Mouse (Mus musculus) lung, adult 18-20 months (tissue): ENCODE data around the gene Zfp277.

Experiments
- DNase-seq, 2 experiments: peaks; one replicate each; pipeline ENCODE4 v3.0.0; 2022; ENCODE audit warnings: mixed read lengths in 2 of 2

Gene Zfp277

DNA sequence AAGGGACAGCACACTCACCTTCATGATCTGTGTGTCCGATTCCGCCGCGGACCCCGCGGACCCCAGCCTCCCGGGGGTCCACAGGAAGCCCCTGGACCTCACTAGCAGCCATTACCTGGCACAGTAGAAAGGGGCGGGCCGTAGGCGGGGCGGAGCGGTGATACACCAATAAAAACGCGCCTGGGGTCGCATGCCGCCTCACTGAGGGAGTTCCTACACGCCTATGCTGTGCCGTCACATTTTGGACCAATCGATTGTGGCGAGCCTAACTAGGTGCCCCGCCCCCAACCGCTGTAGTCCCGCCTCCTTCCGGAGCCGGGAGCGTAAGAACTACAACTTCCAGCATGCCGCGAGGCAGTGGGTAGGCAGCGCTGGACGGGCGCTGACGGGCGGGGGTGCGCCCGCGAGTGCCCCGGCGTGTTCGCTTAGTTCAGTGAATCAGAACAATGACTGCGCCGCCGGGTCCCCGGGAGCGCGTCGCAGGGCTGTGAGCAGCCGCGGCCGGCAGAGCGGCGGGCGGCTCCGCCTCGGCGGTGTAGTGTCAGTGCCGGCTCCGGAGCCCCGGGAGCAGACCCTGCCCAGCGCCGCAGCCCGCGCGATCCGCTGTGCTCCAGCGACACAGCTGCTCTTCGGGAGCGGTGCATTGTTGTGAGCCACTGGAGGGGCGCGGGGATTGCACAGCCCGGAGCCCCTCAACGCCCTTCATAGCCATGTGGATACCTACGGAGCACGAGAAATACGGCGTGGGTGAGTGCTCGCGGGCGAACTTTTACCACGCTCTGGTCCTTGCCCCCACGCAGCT lies at the start of gene Zfp277, which contains the start of gene Dock4:
Gene Zfp277 (minus strand): TSS at position 255 of the 802 bp plus-strand sequence.
Gene Dock4 (plus strand): TSS at position 305 of the 802 bp plus-strand sequence.
- peak; percentile 99 to 100 for DNase-seq

DNA sequence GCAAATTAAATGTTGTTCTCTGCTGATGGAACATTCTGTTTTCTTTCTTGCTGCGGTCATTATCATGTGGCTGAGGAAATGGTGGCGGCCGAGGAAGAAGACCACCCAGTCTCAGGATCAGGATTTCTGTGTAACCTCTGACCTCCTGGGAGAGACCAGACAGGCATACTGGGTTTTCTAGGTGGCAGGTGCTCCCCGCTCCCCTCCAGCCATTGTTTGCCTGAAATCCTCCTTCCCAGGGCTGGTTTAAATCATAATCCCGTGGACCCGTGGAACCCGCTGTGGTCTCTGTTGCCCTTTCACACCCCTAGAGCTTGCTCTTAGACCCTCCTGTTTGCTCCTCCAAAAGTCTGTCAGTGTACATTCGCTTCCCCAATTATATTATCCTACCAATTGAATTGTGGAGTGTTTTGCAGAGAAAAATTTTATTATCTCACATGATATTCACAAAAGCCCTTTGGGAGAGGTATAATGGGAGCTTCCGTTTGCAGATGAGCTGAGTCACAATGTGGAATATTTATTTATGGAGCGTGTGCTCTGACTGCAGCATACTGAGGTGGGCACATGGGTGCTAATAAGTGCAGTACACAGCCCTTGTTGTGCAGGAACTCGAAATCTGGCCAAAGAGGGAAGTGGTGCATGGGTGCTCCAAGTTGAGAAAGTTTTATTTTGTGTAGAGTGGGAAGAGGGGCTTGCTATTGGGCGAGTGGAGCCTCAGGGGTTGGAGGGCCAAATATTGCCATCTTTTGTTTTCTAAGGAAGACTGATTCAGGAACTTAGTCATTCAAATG lies 40.5 kb upstream of the Zfp277 start:
- DNase-seq, result no peak

DNA sequence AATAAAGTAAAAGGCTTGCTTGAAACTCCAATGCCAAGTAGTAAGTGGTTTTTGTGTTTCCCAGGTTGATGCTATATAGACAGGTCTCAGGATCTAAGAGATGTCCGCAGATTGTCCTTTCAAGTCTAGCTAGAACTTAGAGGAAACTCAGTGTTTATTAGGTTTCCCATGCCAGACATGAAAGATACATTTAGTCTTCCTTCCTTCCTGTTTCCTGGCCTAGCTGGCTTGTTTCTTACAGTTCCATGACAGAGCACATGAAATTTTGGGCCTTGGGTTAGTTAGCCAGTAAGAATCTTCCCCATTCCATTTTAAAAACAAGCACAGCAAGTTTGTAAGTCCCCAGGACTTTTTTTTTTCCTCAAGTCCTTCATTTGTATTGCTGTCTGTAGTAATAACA lies 39.5 kb upstream of the Zfp277 start:
- no peak for DNase-seq

DNA sequence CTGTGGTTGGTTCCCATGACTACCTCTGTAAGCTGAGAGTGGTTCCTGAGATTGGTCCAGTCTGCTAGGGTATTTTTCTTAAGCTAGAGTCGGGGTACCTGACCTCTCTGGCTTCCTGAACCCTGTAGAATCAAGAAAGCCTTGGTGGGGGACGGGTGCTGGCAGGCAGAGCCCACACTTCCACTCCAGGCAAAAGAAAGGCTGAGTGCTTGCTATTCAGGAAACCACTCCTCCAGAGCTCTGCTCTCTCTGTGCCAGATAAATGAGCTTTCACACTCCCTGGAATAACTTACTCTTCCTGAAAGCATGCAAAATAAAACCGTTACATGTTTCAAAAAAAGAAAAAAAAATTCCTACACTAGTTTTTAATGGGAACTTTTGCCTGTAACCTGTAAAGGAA lies 38.5 kb upstream of the Zfp277 start:
- DNase-seq, result no peak

DNA sequence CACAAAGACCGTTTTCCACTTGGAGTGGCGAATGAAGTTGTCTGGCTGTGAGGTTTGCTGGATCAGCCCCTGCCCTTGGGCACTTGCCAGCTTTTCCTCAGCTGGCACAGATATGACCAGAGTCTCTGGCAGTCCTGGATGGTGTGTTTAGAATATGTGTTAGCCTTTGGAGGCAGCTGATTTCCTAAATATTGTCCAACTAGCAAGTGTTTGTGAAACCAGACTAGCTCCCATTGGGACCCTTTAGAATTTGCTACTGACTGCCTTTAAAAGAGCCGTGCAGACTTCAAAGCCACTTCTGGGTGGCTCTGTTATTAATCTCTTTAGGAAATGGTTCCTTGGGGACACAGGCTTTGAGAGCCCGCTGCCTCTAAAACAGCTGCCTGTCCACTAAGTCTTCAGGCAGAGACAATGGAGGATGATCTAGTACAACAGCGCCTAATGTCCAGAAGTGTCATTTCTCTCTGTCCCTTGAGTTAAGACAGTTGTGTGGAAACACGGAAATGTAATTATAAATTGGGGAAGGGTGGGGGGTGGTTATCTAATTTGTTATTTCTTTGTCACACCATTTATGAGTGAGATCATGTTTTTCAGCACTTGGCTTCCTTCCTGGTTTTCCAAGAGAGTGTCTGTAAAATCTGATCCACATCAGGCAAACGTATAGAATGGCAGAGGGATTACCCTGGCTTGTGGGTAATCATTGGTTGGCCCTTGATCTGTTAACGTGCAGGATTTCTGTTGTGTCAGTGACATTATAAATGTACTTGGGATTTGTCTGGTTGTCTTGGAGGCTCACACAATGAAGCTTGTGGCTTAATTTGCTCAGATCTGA lies 32.1 kb upstream of the Zfp277 start:
- peak; percentile 24 to 51 for DNase-seq

DNA sequence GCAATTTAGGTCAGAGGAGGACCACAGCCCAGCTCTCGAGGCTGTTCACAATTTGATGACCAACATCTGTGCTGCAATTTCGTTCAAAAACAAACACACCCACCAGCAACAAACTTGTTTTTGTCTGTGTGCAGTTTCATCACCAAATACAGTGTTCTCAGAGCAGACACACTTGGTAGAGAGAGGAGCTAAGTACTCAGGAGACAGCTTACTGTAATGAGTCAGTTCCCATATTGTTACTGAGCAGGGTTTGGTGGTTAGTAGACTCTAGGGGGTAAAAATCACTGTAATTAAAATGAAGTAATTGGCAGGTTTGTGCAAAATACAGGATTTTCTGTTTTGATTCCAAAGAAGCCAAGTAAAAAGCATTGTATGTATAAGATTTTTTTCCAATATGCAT lies 28.0 kb upstream of the Zfp277 start:
- DNase-seq, result no peak

DNA sequence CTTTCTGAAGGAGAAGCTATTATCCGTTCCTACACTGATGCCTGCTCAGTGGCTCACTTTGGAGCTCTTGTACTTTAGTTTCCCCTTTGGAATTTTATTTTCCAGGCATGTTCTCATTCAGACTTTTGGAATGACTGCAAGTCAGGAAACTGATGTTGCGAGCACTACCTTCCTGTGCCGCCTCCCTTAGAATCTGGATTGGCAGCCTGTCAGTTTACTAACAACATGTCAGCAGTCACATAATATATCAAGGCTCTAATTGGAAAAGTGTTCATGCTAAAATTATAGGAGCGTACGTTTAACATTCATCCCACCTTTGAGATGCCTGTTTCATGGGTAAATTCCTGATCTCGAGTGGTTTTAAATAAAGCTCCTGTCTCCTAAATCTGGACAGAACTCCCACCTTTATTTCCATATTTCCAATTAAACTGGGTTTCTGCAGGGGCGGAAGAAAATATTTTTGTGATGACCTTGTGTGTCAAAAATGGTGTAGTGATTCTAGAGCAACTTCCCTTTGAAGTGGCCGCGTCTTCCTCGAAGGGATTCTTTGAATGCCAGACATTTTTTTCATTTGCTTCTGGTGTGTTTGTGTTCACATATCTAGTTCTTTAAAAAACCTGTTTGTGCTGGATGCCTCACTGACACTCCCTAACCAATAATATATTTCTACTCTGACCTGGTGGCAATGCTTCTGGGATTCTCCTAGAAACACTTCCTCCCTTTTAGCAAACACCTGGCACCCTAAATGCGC lies 26.1 kb upstream of the Zfp277 start:
- peak; percentile 18 to 58 for DNase-seq

- no peak for DNase-seq
Observed at GRCm38 (mm10) chr12:40469009-40469408, 23.3 kb upstream of the Zfp277 start.

DNA sequence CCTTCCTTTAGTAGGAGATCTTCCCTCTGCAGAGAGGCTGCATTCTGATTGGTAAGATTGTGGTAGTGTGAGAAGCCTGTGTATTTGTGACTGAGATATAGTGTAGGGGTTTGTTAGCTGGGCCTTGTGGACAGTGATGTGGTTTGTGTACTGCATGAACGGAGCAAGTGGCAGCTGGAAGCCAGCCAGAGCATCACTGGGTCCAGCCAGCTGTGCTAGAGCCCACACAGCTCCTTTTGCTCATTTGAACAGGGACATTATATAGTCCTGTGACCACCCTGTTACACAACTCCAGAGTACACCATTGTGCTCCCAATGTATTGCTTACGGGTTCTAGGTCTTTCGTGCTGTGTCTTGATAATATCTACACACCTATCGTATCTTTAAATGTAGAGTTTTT lies 22.5 kb upstream of the Zfp277 start:
- no peak for DNase-seq

DNA sequence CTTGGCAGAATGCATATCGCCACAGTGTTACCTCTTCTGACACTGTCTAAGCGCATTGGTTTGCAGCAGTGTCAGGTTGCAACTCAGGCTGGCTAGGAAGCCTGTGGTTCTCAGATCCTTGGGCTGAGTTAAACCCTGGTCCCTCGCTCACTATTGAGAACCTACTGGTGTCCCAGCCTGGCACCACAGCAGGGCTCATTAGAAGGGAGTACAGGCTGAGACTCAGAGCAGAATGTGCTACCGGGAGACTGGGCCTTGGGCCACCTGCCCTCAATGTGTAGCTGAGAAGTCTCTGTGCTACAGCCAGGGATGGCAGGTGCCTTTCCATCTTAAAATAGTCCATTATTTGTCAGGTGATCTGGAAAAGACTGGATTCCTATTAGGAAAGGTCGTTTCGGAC lies 18.6 kb upstream of the Zfp277 start:
- no peak for DNase-seq

DNA sequence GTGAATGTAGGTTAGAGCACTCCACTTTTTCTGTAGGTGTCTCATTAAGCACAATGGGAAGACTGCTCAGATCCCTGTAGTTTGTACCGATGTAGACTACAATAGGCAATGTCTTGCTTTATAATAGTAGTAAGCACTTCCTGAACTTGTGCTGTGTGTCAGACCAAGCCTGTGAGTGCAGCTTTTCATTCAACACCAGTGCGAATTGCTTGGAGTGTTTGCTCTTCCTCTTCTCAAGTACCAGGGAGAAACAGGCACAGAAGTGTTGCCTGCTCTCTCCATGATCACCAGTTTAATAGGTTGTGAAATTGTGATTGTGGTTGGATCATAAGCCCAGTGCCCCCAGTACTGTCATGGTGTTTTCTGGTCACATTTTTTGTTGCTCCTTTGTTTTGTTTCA lies 18.1 kb upstream of the Zfp277 start:
- peak; percentile 27 to 70 for DNase-seq

GRCm38 (mm10) chr12:40462693-40463235 lies 17.1 kb upstream of the Zfp277 start:
- no peak for DNase-seq

DNA sequence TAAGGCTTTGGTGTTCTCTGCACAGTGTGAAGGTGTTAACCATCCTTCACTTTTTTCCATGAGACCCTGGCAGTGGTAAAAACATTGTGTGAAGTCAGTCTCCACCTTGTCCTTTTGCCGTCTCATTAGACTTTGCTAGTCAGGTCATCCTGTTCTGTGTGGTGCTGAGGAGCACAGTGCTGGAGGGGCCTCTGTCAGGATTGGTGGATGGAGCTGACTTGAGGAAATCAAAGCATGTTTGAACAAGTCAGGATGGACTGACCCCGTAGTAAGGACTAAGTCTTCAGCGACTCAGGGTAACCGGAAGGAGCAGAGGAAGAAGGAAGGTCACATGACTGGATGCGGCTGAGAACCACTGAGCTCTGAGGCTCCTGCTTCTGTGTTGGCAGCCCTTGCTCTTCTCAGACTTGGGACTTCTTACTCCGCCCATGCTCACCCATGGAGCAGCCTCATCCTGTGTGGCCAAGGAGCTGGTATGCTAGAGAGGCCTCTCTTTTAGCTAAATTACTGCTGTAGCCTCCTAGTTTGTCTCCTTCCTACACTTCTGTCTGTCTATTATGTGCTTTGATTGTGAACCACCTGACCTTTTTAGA lies 14.1 kb upstream of the Zfp277 start:
- no peak for DNase-seq

DNA sequence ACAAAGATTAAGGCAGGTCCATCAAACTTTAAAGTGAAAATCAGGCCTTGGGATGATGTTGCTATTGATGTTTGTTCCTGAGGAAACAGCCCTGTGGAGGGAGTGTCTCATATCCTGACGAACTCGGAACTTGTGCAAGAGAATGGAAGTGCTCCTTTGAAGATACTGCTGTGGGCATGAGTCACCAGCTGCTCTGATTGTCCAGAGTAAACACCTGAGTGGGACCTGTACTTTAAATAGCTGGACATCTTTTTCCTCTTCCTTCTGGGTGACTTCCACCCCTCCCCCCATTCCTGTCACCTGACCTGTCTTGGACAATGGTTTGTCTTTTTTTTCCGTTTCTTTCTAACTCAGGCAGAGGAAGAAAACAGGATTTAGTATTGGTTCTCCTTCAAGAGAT lies 13.3 kb upstream of the Zfp277 start:
- DNase-seq, result peak; percentile 51 to 78

DNA sequence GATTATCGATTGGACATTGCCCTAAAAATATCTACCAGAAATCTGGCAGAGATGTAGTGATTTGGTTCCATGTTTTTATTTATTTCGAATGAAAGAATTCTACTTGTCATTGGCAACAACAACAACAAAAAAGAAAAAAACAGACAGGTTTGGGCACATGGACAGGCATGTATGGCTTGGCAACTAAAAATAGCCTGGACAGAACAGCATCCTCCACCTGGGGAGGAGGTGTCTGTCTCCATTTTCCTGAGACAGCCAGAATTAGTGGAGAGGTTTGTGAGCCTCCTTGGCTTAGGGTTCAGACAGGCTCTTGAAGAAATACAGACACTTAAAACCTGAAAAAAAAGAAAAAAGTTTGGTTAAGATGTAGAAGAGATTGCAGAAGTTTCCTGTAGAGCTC lies 10.8 kb upstream of the Zfp277 start:
- no peak for DNase-seq

GRCm38 (mm10) chr12:40449119-40449795 lies 3.6 kb upstream of the Zfp277 start:
- no peak for DNase-seq

DNA sequence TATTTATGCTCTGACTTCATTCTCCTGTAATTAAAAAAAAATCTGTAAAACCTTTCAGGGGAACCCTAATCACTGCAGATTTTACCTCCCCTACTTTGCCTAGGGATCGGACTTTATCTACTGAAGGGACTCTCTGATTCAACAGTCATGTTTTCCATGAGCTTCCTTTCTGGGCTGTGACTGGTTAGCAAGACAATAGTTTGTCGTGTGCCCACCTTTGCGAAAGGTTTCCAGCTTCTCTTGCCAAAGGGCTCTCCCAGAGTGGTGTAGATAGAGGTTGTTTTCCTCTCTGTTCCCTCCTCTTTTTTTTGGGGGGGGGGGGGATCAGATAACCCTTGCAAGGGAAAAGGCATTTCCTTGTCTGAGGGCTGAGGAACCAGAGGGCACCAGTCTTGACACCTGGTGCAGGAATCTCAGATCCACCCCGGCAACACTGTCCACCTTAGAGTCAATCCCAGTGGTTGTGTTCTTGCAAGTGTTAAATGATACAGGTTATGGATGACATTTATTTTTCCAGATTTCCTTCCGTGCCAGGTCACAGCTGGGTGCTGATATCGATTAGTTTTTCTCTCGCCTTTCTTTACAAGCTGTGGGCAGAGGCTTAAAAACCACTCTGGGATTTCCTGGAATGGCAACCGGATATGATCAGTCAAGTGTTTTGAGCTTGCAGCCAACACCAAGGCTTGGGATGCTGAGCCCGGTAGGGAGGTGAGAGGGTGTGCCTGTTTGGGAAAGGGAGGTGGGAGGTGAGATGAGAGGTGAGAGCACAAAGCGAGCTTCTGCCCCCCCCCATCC lies 2.1 kb upstream of the Zfp277 start:
- DNase-seq, result peak; percentile 24 to 47

GRCm38 (mm10) chr12:40446450-40447381 lies 1.0 kb upstream of the Zfp277 start:
- DNase-seq, result peak; percentile 44 to 47

DNA sequence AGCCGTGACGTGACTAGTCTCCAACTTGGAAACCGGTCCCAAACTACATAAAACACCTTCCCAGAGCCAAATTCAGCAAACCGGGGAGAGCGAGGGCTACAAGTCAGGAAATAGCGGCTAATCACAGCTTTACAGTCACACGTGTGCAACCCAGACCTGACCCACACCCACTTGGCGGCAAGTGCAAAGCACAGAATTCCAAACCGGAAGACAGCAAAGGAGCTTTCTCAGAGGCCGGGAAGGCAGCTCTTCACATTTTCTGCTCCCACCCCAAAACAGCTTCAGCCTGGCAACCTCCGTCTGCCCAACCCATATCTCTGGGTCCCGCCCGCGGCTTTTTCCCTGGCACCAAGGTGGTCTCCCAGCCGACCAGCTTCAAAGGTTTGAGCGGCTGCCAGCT lies 496 bp downstream of the Zfp277 start:
- DNase-seq, result peak; percentile 57 to 67
